Mouse (Mus musculus): ENCODE results near the gene Utp6.

Gene Utp6

DNA sequence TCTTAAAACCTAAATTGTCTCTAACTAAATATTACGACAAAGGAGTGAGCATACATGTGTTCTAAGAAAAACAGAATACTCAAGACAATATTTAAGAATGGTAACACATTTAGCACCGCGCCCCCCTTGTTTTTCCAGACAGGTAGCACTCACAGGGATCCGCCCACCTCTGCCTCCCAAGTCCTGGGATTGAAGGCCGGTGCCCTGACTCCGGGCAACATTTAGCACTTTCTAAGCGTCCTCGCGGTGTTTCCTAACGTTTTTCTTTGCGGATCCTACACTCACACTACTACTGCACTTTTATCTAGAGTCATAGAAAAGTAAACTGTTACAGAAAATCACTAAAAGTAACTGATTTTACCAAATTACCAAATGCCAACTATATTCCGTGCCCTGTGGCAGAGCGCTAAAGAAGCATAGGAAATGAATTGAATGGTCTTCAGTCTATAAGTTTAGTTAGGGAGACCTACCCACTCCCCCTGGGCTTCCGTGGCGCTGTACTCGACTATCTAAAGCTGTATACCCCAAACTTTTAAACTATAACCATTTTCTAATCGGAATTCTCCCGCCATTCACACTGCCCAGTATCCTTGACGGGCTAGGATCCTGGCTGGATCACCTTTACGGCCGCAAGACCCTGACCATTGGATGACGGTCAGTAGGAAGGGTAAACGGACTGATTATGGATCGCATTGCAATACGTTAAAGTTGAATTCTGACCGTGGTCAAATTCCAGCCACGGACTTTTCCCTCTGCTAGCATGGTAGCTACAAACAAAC lies 655 bp downstream of the Utp6 start:
- DNase-seq (ENCODE audit: low spot score in 2 of 2), result peak; percentile 15 to 32

DNA sequence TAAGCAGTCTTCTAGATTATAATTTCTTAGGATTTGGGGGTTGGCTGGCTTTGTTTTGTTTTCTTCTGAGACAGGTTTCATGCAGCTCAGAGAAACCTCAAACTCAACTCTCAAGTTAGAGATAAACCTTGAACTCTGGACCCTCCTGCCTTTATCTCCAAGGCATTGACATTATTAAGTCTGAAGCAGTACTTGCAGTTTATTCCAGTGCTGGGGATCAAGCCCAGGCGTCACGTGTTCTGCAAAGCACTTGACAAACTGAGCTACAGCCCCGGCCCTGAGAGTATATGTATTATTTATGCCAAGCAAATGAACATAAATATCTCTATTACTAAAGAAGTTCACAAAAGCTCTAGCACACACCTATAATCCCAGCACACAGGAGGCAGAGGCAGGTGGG lies 14.9 kb downstream of the Utp6 start:
- DNase-seq (ENCODE audit: low spot score in 2 of 2), result no peak

DNA sequence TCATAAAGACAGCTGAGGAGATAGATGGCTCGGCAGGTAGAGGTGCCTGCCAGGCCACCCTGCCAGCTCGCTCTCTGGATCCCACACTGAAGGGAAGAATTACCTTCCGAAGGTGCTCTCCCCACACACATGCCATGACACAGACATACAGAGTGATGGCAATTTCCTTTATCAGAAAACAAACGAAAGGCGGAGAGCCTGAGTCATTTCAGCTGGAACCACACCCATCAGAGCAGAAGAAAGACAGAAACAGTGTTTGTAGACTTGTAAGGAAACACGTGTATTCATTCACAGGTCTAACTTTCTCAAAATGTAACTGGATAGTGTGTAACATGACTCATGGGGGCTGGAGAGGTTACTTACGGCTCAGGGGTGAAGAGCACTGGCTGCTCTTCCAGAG lies 18.6 kb downstream of the Utp6 start:
- DNase-seq (ENCODE audit: low spot score in 2 of 2), result no peak

DNA sequence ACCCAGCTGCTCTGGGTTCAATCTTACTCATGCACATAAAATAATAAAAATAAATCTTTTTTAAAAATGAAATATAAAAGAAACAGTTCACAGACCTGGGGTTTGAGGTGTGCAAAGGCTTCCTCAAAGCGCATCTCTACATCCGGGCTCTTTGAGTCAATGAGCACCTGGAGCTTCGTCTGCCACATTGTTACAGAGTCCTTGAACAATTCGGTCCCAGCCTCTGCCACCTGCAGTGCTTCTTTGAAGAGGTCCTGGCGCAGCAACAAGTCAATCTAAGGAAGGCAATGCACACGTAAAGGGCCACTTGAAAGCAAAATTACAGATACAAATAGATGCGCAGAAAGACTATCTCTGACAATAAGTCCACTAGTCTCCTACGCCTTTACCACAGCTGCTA lies 19.1 kb downstream of the Utp6 start:
- no peak for DNase-seq (ENCODE audit: low spot score in 2 of 2)

DNA sequence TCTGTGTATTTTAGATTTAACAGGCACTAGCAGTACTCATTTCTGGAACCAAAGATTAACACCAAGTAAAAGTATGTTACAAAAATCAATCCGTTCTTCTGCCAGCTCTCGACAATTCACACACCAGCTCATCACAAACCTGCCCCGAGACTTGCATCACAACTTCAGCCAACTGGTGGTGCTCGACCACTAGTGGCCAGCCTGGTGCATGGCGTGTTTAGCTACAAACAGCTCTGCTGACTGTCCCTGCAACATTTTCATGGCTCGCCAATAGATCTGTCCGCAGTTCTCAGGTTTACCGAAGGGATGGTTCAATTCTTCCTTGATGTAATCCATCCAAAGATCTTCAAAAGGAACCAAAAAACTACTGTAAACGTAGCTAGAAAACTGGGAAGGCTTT lies 26.4 kb downstream of the Utp6 start:
- no peak for DNase-seq (ENCODE audit: low spot score in 2 of 2)

DNA sequence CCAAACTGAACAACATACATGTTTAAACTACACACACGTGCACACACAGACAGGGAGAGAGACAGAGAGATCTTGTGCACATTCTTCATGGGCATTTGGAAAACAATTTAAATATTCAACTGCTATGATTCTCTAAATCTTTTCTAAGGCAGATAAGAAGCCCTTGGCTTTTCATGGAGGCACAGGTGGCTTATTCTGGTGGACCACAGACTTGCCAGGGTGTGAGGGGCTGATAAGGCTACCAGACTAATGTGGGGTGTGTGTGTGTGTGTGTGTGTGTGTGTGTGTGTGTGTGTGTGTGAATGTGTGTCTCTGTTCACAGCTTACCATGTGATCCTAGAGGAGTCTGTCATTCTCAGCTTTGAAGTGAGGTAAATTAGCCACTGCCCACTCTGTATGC lies 39.4 kb downstream of the Utp6 start:
- no peak for DNase-seq (ENCODE audit: low spot score in 2 of 2)

DNA sequence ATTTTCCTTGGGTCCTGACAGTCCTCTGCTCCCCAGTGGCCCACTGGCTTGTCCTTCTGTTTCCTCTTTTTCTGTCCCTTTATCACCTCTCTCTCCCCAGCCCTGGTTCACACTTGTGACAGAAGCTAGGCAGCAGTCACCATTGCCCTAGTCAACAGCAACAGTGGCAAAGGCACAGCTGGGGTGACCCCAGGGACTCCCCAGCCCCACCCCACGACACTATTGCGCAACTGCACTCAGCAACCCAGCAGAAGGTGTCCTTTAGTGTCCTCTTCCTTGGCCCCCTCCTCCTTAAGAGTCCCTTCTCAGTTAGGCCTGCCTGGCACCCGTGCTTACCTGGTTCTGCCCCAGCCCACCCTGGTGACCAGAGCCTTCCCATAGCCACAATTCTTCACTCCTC lies 40.0 kb downstream of the Utp6 start:
- no peak for DNase-seq (ENCODE audit: low spot score in 2 of 2)

DNA sequence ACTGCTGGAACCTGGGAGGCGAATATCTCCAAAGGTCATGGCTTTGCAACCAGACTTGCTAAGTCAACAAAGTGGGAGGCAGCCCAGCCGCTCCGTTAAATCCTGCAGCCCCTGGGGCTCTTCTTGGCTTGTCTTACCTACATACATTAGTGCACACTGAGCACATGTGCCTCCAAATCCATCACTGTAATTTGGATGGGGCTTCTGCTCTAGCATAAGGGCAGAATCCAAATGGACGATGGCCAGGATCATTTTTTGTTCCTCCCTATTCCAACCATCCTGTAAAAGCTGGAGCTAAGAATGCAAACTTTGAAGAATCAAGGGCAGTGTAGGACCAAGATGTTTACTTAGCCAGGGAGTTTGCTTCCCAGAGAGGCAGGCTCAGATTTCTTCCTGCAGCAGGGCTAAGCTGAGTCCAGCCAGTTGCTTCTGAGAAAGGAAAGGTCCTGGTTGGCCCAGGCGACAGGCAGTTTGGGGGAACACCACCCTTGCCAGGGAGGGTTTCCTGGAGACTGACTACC lies 41.6 kb downstream of the Utp6 start:
- DNase-seq (ENCODE audit: low spot score in 2 of 2), result no peak

DNA sequence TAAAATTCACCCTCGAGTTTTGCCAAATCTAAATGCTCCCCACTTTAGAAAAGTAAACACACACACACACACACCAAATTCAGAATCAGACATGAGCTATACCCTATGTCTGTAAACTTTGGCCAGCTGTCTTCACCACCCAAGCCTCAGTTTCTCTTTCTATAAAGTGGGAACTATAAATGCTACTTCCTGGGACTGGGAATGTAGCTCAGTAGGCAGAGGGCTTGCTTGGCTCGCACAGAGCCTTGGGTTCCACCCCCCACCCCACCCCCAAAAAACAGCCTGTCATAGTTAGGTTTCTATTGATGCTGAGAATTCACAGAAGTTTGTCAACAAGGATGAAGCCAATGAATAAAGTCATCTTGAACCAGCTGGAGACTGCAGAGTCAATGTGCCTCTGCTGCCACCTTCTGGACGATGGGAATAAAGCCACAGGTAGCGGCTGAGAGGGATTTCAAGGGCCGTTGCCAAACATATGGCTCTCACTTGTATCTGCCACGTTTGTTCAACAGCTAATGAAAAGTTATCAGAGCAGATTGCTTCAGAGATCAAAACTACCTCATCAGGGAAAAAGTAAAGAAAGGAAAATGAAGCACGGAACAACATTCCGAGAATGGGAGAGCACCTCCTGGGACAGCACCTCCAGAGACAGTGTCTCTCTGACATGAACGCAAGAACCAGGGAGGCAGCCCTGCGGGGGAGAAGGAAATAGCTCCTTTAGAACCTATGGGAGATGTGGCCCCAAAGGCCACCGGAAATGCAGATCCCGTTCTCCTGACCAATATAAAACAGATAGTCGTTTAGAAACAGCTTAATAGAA lies 42.3 kb downstream of the Utp6 start:
- DNase-seq (ENCODE audit: low spot score in 2 of 2), result peak; percentile 50 to 80

DNA sequence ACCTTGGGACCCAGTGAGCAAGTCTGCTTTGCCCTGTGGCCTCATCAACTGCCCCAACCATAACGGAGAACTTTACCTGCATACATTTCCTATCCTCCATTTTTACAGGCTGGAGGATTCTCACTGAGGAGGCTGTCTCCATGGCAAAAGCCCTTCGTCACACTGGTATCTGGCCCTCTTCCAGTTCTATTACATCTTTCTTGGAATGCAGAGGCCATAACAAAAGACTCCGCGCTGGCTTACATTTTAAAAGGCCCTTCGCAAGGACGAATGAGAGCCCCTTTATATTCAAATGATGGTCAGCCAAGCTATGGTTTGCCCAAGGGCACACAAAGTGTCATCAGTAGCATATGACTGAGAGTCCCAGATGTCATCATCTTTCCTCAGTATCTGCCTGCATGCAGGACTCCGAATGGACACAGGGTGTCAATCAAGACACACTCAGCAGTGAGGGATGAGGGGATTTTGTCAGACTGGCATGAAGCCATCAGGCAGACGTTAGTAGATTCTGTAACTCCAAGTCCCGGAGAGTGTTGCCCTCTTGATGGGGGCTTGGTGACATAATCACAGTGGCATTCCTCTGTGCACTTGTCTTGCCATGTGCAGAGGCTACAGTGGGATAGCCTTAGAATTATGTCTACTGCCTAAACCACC lies 46.4 kb downstream of the Utp6 start:
- DNase-seq (ENCODE audit: low spot score in 2 of 2), result no peak

DNA sequence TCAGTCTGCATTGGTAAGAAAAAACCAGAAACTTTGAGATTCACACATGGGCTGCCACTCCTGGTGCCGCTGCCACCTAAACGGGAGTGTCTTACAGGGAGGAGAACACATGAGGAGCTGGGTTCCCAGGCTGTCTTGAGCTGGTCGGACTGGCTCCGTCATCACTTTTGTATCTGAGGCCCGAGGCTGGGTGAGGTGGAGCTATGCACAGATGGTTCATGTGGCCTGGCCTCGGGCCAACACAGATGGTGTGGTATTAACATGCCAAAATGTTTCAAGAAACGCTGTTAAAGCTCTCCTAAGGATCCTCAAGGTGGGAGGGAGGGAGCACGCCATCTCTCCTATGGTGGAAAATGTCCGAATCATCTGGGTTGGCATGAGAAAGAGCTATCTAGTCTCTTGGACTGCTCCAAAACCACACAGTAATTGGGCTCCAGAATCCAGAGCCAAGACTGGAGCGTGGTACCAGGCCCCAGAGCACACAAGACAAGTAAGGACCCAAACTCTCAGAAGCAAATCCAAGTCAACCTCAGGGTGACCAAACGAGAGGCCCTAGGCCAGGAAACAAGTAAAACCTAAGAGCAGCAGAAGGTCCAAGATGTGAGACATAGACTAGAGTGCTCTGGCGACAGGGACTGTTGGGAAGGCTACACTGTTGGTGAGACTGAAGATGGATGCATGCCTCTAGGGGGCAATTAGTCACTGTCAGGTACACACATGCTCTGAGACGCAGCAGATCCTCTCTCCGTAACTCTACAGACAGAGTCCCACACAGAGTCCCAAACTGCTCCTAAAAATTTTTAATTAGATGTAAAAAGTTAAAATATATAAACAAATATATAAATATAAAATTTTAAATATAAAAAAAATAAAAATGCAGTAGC lies 53.3 kb downstream of the Utp6 start:
- DNase-seq (ENCODE audit: low spot score in 2 of 2), result peak in 1 of 2 experiments; percentile 36

DNA sequence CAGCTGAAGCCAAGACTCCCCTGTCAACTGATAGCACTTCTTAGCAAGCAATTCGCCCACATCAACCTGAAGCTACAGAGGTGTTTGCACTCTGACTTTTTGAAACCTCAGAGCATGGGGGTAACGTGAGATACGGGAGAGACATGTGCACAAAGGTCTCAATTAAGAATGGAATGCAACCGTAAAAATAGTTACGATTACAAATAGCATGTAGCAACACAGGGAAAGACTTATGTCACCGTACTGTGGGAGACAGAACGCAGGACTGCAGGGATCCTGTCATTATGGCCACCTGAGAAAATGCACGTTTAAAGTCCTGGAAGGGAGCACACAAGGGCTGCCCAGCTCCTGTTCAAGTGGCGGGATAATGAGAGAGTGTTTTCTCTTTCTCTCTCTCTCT lies 55.3 kb downstream of the Utp6 start:
- DNase-seq (ENCODE audit: low spot score in 2 of 2), result no peak

DNA sequence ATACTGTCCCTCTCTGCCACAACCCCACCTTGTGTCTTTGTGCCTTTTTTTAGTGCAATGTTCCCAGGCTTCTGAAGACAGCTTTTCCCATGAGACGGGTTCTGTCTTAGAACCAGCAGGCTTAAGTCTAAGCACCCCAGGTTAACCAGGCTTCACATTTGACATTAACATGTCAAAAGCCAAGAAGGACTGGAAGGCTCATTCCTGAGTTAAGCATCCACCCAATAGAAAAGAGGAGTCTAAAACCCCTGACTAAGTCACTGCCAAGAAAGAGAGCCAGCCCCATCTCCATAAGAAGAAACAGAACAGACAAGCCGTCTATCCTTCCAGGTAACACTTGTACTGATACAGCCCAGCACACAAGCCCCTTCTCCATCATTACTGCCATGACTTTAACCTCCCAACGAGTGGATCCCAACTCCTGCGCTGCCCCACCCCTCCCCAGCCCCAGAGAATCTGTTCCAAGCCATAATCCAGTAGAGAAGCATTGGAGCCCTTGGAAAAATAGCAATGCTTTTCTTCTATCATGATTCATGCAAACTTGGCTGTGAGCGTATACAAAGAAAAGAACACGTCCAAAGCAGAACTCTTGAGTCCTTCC lies 59.2 kb downstream of the Utp6 start:
- no peak for DNase-seq (ENCODE audit: low spot score in 2 of 2)

DNA sequence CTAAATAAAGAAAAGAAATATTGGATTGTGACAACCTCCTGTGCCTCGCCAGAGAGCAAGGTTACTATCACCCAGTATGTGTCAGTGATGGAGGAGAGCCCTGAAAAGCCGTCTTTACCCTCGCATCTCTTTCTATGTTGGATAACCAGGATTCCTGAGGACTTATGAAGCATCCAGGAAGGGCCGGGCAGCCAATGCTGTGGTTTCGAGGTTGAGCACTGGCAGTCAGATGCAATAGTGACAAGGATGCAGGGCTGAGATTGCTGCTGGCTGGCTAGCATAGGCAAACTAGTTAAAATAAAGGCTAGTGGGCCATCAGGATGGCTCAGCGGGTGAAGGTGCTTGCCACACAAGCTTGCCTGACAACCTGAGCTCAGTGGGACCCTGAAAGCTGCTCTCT lies 61.0 kb downstream of the Utp6 start:
- no peak for DNase-seq (ENCODE audit: low spot score in 2 of 2)

DNA sequence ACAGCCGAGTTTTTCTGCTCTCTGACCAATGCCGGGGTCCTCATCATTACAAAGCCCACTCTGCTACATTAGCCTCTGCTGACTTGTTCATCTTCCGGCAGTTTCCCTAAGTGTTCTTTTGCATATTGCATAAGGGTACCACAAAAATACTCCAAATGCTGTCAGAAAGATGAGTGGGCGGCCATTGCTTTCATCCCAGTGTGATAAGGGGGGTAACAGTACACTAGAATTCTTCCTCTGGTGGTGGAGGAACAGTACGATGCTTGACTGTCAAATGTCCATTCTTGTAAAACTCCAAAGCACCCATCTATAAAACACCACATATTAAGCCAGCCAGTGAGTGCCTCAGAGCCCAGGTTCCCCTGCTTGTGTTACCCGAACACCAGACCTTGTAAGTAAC lies 69.9 kb downstream of the Utp6 start:
- no peak for DNase-seq (ENCODE audit: low spot score in 2 of 2)

DNA sequence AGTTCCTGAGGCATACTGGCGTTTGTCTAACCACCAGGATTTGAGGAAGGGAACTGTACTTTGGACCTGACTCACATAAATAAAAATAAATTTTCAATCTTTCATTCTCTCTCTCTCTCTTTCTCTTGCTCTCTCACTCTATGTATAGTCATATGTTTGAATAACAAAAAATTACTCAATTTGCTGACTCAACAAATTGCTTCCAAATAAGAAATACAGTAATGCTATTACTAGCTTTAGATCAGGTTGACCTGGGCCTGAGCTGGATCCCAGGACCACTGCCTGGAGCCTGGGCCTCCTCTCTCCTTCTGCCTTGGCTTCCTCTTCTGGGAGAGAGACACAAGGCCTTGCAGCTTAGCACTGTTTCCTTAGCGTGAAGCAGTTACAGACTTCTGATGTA lies 71.4 kb downstream of the Utp6 start:
- DNase-seq (ENCODE audit: low spot score in 2 of 2), result no peak

DNA sequence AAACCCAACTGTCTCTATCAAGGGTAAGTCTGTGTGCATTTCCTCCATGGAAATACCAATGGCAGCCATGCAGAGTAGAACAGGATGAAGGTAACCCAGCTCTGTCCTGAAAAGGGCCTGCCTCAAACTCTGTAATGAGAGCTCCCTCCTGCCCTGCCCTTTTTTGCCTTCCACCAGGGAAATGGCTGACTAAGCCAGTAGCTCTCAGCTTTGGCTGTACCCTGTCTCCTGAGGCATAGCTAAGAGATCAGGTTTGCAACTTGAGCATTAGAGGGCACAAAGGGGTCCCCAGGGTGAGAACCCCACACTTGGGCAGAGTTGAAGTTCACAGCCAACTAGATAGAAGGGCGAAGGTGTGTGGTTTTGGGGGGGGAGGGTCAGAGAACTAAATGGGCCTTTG lies 75.2 kb downstream of the Utp6 start:
- DNase-seq (ENCODE audit: low spot score in 2 of 2), result no peak

DNA sequence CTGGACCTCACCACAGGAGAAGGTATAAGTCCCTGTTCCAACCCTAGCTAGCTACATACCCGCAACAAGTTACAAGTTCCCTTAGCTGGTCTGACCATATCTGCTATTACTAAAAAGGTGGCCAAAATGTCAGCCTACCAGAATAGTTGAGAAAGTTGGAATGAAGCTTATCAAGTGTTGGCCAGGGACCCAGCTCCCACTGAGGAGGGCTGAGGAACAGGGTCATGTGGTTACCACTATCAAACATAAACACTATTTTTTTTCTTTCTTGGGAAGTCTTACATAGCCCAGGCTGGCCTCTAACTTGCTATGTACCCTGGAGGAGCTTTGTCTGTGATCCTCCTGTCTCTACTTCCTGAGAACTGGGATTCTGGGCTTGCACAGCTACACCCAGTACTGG lies 75.8 kb downstream of the Utp6 start:
- DNase-seq (ENCODE audit: low spot score in 2 of 2), result no peak

DNA sequence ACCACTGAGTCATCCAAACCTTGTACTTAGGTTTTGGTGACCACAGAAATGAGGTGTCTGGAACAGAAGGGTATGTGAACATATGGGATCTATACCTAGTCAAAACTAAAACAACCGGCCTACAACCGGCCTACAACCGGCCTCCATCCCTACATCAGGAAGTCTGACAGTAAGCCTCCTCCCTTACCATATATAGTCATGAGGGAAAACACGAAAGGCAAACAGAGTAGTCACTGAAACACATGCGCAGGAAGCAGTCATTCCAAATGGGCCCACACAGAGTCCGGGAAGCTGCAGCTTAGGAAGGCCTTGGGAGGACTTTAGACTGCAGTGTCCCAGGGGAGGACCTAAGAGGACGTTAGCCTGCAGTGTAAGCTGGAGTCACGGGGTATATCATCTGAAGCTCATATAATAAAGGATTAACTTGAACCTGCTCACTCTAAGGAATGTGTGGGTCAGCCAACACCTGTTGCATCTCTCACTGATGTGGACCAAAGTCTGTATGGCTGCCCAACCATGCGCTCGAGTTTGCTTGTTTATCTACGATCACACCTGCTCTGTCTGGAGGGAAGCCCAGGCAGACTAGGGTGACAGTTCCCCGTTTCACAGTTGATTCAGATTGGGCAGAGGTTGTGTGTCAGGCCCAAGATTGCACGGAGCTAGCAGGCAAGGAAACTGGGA lies 76.3 kb downstream of the Utp6 start:
- peak; percentile 10 to 54 for DNase-seq (ENCODE audit: low spot score in 2 of 2)

DNA sequence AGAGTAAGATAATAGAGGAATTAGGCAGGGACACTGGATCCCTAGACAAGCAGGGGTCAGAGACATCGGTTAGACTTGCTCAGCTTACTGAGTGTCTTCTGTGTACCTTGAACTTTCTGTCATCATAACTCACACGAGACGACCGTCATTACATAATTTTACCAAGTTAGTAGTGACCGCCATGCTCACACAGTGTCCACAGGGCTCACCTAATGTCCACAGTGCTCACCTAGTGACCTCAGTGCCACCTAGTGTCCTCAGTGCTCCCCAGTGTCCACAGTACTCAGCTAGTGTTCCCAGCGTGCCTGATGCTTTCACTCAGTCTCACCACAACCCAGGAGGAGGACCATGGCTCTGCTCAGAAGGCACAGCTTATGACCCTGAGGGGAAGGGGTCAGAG lies 77.4 kb downstream of the Utp6 start:
- no peak for DNase-seq (ENCODE audit: low spot score in 2 of 2)

Data from spleen, postnatal 10 days (tissue).